Mouse (Mus musculus) kidney, embryonic 14.5 days (tissue): ENCODE measurements around the gene Car9. TPM values are rescaled to one million over a fixed set of nuclear protein-coding genes. Genes with fewer than 3 reads are reported as not detected.

Experiments used
- ATAC-seq: fragments of 200-750 bp; cut with Nextera tagmentation; 2 replicates; pipeline ENCODE4 v1.8.0; 2017; ENCODE audit warnings: moderate number of reproducible peaks, mild to moderate bottlenecking, moderate TSS enrichment, moderate library complexity; ENCODE audit not compliant: low FRiP score, low TSS enrichment
- H3K27ac ChIP-seq: fragments of 300-500 bp; sonication (generic); 2 replicates; pipeline ENCODE4 v1.5.1; 2014; ENCODE audit warnings: low read depth, mild to moderate bottlenecking, low read length, moderate library complexity, mixed read lengths
- H3K27me3 ChIP-seq: fragments of 300-500 bp; sonication (generic); 2 replicates; pipeline ENCODE4 v1.6.1; 2014; ENCODE audit warnings: mild to moderate bottlenecking, low read length; ENCODE audit not compliant: control insufficient read depth, insufficient read depth
- H3K36me3 ChIP-seq: fragments of 300-500 bp; sonication (generic); 2 replicates; pipeline ENCODE4 v1.6.1; 2014; ENCODE audit warnings: low read length, mixed read lengths; ENCODE audit not compliant: control insufficient read depth, insufficient read depth
- H3K4me1 ChIP-seq: fragments of 300-500 bp; sonication (generic); 2 replicates; pipeline ENCODE4 v1.6.1; 2014; ENCODE audit warnings: low read length, mixed read lengths; ENCODE audit not compliant: control insufficient read depth, insufficient read depth
- H3K4me2 ChIP-seq: fragments of 300-500 bp; sonication (generic); replicated peaks from 2 replicates; pipeline ENCODE4 v1.6.1; 2014; ENCODE audit warnings: low read depth, mild to moderate bottlenecking, low read length
- H3K4me3 ChIP-seq: fragments of 300-500 bp; sonication (generic); 2 replicates; pipeline ENCODE4 v1.5.1; 2014; ENCODE audit warnings: mild to moderate bottlenecking, low read length
- H3K9ac ChIP-seq: fragments of 300-500 bp; sonication (generic); 2 replicates; pipeline ENCODE4 v1.6.1; 2014; ENCODE audit warnings: low read depth, mild to moderate bottlenecking, low read length, moderate library complexity
- H3K9me3 ChIP-seq: fragments of 300-500 bp; sonication (generic); 2 replicates; pipeline ENCODE4 v1.6.1; 2016; ENCODE audit warnings: low read length; ENCODE audit not compliant: control insufficient read depth
- WGBS: fragments of 180-500 bp; shearing (Covaris S2); extraction: QIAGEN DNeasy Blood & Tissue Kit; methylation state at CpG from one replicate; pipeline ENCODE4 v1.1.7; 2014; 5-methylcytosine and 5-hydroxymethylcytosine counted together
- polyA plus RNA-seq: library from polyadenylated mRNA; unstranded; fragments of >200 nt; fragmentation: Nextera tagmentation; extraction: Ambion mirVana; gene quantifications from 2 replicates; pipeline ENCODE4 v1.2.1, GENCODE M21; 2014

Gene Car9
- polyA plus RNA-seq, 1 experiment from 2014 or later = 0.80 TPM

- H3K4me1 ChIP-seq = peaks cover 15% of the 10 kb centered on the region
- peak within 1 kb of the TSS; percentile 65 for H3K4me3 ChIP-seq
- peak within 1 kb of the TSS; percentile 80 for H3K4me2 ChIP-seq
- no peaks in the 10 kb centered on the region for H3K27me3 ChIP-seq
- H3K27ac ChIP-seq = peak within 1 kb of the TSS; percentile 71
- 8% methylated on average over 50 of the region's 50 CpGs for WGBS
- H3K36me3 ChIP-seq = peaks cover 18% of the 10 kb centered on the region; the same call in 1 of the 2 replicates
- H3K9me3 ChIP-seq = no peaks in the 10 kb centered on the region
- peak; percentile 84 for ATAC-seq
- peak within 1 kb of the TSS; percentile 76 for H3K9ac ChIP-seq
These were observed 7.1 kb upstream of the Car9 start, which contains the start of gene Arhgef39 for GRCm38 (mm10) chr4:43499407-43500333. Arhgef39 (minus strand) TSS chr4:43499695.

- no peak for ATAC-seq
- H3K4me2 ChIP-seq = no peak overlapping the region
- H3K4me3 ChIP-seq = no peak overlapping the region
- WGBS = 60% methylated on average over 2 of the region's 2 CpGs
- H3K9me3 ChIP-seq = no peaks in the 10 kb centered on the region
- H3K27ac ChIP-seq = no peak overlapping the region
- no peak overlapping the region for H3K9ac ChIP-seq
- H3K36me3 ChIP-seq = no peaks in the 10 kb centered on the region
- H3K27me3 ChIP-seq = no peaks in the 10 kb centered on the region
- H3K4me1 ChIP-seq = peaks cover 6% of the 10 kb centered on the region; the same call in 1 of the 2 replicates
These were observed 3.7 kb upstream of the Car9 start for GRCm38 (mm10) chr4:43503041-43503440.

- no peak for ATAC-seq
- Histone ChIP-seq H3K36me3 (no peaks in the 10 kb centered on the region), H3K4me3 (no peak overlapping the region), H3K9me3 (no peaks in the 10 kb centered on the region), H3K4me1 (peaks cover 2% of the 10 kb centered on the region; the same call in 1 of the 2 replicates), H3K4me2 (no peak overlapping the region), H3K27me3 (no peaks in the 10 kb centered on the region), H3K9ac (no peak overlapping the region), H3K27ac (no peak overlapping the region)
- 72% methylated on average over 6 of the region's 6 CpGs for WGBS
These were observed 3.3 kb upstream of the Car9 start for GRCm38 (mm10) chr4:43503506-43503905.

GRCm38 (mm10) chr4:43504269-43504668 is 2.5 kb upstream of the Car9 start:
- Histone ChIP-seq H3K9ac (no peak overlapping the region), H3K4me3 (no peak overlapping the region), H3K4me2 (no peak overlapping the region), H3K36me3 (no peaks in the 10 kb centered on the region), H3K27ac (no peak overlapping the region), H3K9me3 (no peaks in the 10 kb centered on the region), H3K27me3 (no peaks in the 10 kb centered on the region), H3K4me1 (peaks cover 5% of the 10 kb centered on the region; the same call in 1 of the 2 replicates)
- no peak for ATAC-seq
- 80% methylated on average over 4 of the region's 4 CpGs for WGBS

DNA sequence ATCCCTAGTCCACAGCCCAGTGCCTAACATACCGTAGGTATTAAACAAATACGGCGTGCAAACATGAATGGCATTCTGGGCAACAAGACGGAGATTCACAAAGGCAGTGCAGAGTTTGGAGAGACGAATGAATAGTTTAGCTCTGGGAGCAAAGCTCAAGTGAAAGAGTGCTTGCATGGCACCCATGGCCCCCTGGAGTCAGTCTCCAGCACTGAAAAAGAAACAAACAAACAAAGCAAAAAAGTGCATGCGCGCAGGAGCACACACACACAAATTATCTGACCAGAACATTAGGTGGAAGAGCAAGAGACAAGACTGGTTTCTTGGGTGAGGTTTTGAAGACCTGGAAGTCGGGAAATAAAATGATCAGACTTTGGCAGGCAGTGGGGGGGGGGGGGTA is 692 bp upstream of the Car9 start:
- no peak overlapping the region for H3K4me3 ChIP-seq
- no peak overlapping the region for H3K4me2 ChIP-seq
- 89% methylated on average over 8 of the region's 8 CpGs for WGBS
- no peaks in the 10 kb centered on the region for H3K36me3 ChIP-seq
- H3K27me3 ChIP-seq = no peaks in the 10 kb centered on the region
- ATAC-seq = no peak
- peaks cover 5% of the 10 kb centered on the region; the same call in 1 of the 2 replicates for H3K4me1 ChIP-seq
- no peaks in the 10 kb centered on the region for H3K9me3 ChIP-seq
- H3K9ac ChIP-seq = no peak overlapping the region
- no peak overlapping the region for H3K27ac ChIP-seq

DNA sequence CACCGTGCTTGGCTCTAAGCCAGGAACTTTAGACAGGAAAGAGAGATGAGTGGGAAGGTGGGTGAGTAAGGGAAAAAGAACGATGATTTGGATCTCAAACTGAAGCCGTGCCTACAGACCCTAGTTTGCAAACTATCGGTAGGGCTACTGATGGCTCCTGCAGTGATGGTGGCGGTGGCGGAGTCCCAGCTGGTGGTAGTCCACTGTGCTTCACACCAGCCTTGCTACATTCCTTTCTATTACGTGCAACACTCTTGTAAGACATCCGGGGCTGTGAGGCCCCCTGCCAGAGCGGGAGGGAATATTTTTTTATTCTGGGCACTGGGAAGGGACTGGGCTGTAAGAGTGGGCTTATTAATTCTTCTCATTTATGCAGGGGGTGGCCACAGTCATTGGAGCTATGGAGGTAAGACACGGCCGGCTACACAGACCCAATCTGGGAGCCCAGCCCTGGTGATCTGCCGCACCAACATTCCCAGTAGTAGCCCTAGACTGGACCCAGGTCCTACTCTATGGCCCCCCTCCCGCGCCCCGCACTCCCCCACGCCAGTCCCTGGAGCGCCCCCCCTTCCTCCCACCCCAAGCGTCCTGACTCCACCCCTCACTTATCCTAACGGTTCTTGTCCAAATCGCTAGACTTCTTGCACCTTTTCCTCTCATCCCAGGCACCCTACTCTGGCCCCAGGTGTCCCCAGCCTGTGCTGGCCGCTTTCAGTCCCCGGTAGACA is 1.3 kb downstream of the Car9 start:
- H3K27ac ChIP-seq = no peak overlapping the region

GRCm38 (mm10) chr4:43508666-43508997 is 1.9 kb downstream of the Car9 start:
- Histone ChIP-seq H3K27me3 (no peaks in the 10 kb centered on the region), H3K4me2 (peak overlapping the region; percentile 56), H3K27ac (no peak overlapping the region), H3K4me3 (peak overlapping the region; percentile 42), H3K9ac (peak overlapping the region; percentile 31), H3K4me1 (peaks cover 5% of the 10 kb centered on the region; the same call in 1 of the 2 replicates), H3K9me3 (no peaks in the 10 kb centered on the region), H3K36me3 (no peaks in the 10 kb centered on the region)
- WGBS = 3% methylated on average over 13 of the region's 13 CpGs
- peak; percentile 83 for ATAC-seq

More for the DNA sequence above, 1.3 kb downstream of the Car9 start:
- Histone ChIP-seq H3K27me3 (no peaks in the 10 kb centered on the region), H3K9me3 (no peaks in the 10 kb centered on the region), H3K9ac (peak overlapping the region; percentile 31), H3K4me1 (peaks cover 5% of the 10 kb centered on the region; the same call in 1 of the 2 replicates), H3K36me3 (no peaks in the 10 kb centered on the region), H3K4me3 (peak overlapping the region; percentile 42), H3K4me2 (peak overlapping the region; percentile 56)
- WGBS = 5% methylated on average over 22 of the region's 22 CpGs
- peak; percentile 55 for ATAC-seq

DNA sequence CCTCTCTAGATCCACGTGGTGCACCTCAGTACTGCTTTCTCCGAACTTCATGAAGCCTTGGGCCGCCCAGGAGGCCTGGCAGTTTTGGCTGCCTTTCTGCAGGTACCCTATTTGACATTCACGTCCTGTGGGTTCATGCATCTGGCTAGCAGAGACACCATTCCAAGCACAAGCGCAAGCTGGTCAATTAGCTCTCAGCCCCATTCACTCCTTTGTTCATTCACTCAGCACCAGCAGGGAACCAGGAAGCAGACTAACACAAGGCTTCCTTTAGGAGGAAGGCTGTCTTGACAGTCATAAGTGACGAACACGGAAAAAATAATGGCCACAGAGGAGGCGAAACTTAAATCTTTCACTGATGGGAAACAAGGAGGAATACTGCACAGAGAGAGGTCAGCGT is 2.3 kb downstream of the Car9 start:
- WGBS = 36% methylated on average over 9 of the region's 9 CpGs
- Histone ChIP-seq H3K4me1 (peaks cover 5% of the 10 kb centered on the region; the same call in 1 of the 2 replicates), H3K36me3 (no peaks in the 10 kb centered on the region), H3K9ac (no peak overlapping the region; the same call in 1 of the 2 replicates), H3K27ac (no peak overlapping the region), H3K9me3 (no peaks in the 10 kb centered on the region), H3K4me2 (peak overlapping the region; percentile 56), H3K4me3 (peak overlapping the region; percentile 42; the same call in 1 of the 2 replicates), H3K27me3 (no peaks in the 10 kb centered on the region)
- no peak for ATAC-seq
